Mouse (Mus musculus) heart, adult 2 months (tissue): Measurements from ENCODE around the gene Cdh10. TPM values are rescaled to one million over a fixed set of nuclear protein-coding genes. Genes with fewer than 3 reads are reported as not detected.

Source experiments
- DNase-seq, 2 experiments: peaks; one replicate each; pipeline ENCODE4 v3.0.0; 2021
- H3K27ac ChIP-seq: fragments of 200-600 bp; 2 replicates; pipeline ENCODE4 v1.8.1; 2022
- H3K27me3 ChIP-seq: fragments of 200-500 bp; 2 replicates; pipeline ENCODE4 v1.6.1; 2012; ENCODE audit warnings: mild to moderate bottlenecking, low read length, inconsistent platforms, mixed read lengths; ENCODE audit not compliant: control insufficient read depth, insufficient read depth
- H3K36me3 ChIP-seq: fragments of 200-500 bp; 2 replicates; pipeline ENCODE4 v1.6.1; 2012; ENCODE audit warnings: low read length, inconsistent platforms; ENCODE audit not compliant: control insufficient read depth, insufficient read depth
- H3K4me1 ChIP-seq: fragments of 200-500 bp; 2 replicates; pipeline ENCODE4 v1.6.1; 2011; ENCODE audit warnings: low read length; ENCODE audit not compliant: control insufficient read depth, insufficient read depth
- H3K4me3 ChIP-seq: fragments of 200-600 bp; 2 replicates; pipeline ENCODE4 v1.8.1; 2022
- H3K79me2 ChIP-seq: fragments of 200-500 bp; replicated peaks from 2 replicates; pipeline ENCODE4 v1.6.1; 2012; ENCODE audit warnings: mild to moderate bottlenecking, inconsistent platforms, low read length, moderate library complexity, mixed read lengths; ENCODE audit not compliant: control insufficient read depth, insufficient read depth
- H3K9ac ChIP-seq: fragments of 200-500 bp; 2 replicates; pipeline ENCODE4 v1.6.1; 2012; ENCODE audit warnings: low read depth, mild to moderate bottlenecking, control low read depth, inconsistent platforms, low read length, mixed read lengths
- CTCF ChIP-seq: fragments of 200-600 bp; IDR thresholded peaks from 2 replicates; pipeline ENCODE4 v1.8.1; 2022; ENCODE audit warnings: antibody characterized with exemption, mild to moderate bottlenecking, moderate library complexity
- EP300 ChIP-seq: fragments of 200-500 bp; IDR thresholded peaks from 2 replicates; pipeline ENCODE4 v1.6.1; 2011; ENCODE audit warnings: low read depth, low read length, control low read depth; ENCODE audit not compliant: insufficient read depth
- POLR2A ChIP-seq: fragments of 200-500 bp; IDR thresholded peaks from 2 replicates; pipeline ENCODE4 v1.6.1; 2011; ENCODE audit warnings: mild to moderate bottlenecking, low read depth, low read length, control low read depth; ENCODE audit not compliant: insufficient read depth
- WGBS: fragments of 180-500 bp; shearing (Covaris S2); methylation state at CpG from one replicate; pipeline ENCODE4 v1.1.7; 2018; 5-methylcytosine and 5-hydroxymethylcytosine counted together
- intact Hi-C: fragments of 180-260 bp; cut with DNase I; formaldehyde crosslinking; loops from one replicate; pipeline ENCODE4 v1.15.1; 2025
- polyA plus RNA-seq: library from polyadenylated mRNA; depleted of rRNA; stranded (reverse); fragments of >200 nt; gene quantifications from 2 replicates; pipeline ENCODE4 v1.2.3, GENCODE M21; 2012
- total RNA-seq, 2 experiments: library from RNA; stranded (reverse); gene quantifications; 2 replicates each; pipeline ENCODE4 v1.2.3; 2021

Gene Cdh10
- total and polyA plus RNA-seq, 3 experiments = 0.10 TPM; not detected in 2

- DNase-seq = no peak
- intact Hi-C loops = no loop called here
Measured at GRCm38 (mm10) chr15:18823420-18823819, 4.7 kb downstream of the Cdh10 start.

GRCm38 (mm10) chr15:18832263-18832662, 13.5 kb downstream of the Cdh10 start:
- no peak overlapping the region for H3K4me3 ChIP-seq
- H3K9ac ChIP-seq = no peak overlapping the region
- intact Hi-C loops = no loop called here
- H3K36me3 ChIP-seq = no peaks in the 10 kb centered on the region
- H3K27me3 ChIP-seq = no peaks in the 10 kb centered on the region
- no peak for DNase-seq
- WGBS = 13% methylated on average over 4 of the region's 4 CpGs
- TF ChIP-seq CTCF (peak; percentile 72), EP300 (no peak)
- no peaks in the 10 kb centered on the region for H3K4me1 ChIP-seq
- H3K27ac ChIP-seq = no peak overlapping the region
- no peaks in the 10 kb centered on the region for H3K79me2 ChIP-seq

More at GRCm38 (mm10) chr15:18823420-18823819, 4.7 kb downstream of the Cdh10 start:
- Histone ChIP-seq H3K36me3 (no peaks in the 10 kb centered on the region), H3K27me3 (no peaks in the 10 kb centered on the region), H3K4me1 (no peaks in the 10 kb centered on the region), H3K9ac (no peak overlapping the region), H3K4me3 (no peak overlapping the region), H3K79me2 (no peaks in the 10 kb centered on the region), H3K27ac (no peak overlapping the region)
- TF ChIP-seq CTCF = no peak
- no peak for TF ChIP-seq EP300
- WGBS = 70% methylated on average over 2 of the region's 2 CpGs

GRCm38 (mm10) chr15:18841769-18842168, 23.0 kb downstream of the Cdh10 start:
- H3K9ac ChIP-seq = no peak overlapping the region
- TF ChIP-seq CTCF (no peak), POLR2A (no peak), EP300 (no peak)
- intact Hi-C loops = no loop called here
- WGBS = 68% methylated on average over 2 of the region's 2 CpGs
- H3K4me1 ChIP-seq = no peaks in the 10 kb centered on the region
- no peaks in the 10 kb centered on the region for H3K79me2 ChIP-seq
- no peak overlapping the region for H3K4me3 ChIP-seq
- no peak overlapping the region for H3K27ac ChIP-seq
- no peaks in the 10 kb centered on the region for H3K27me3 ChIP-seq
- H3K36me3 ChIP-seq = no peaks in the 10 kb centered on the region
- DNase-seq = no peak

GRCm38 (mm10) chr15:18844807-18845206, 26.1 kb downstream of the Cdh10 start:
- TF ChIP-seq CTCF (no peak), EP300 (no peak), POLR2A (no peak)
- Histone ChIP-seq H3K4me3 (no peak overlapping the region), H3K79me2 (no peaks in the 10 kb centered on the region), H3K9ac (no peak overlapping the region), H3K4me1 (no peaks in the 10 kb centered on the region), H3K27ac (no peak overlapping the region), H3K36me3 (no peaks in the 10 kb centered on the region), H3K27me3 (no peaks in the 10 kb centered on the region)
- DNase-seq = no peak
- intact Hi-C loops = no loop called here
- 46% methylated on average over 5 of the region's 5 CpGs for WGBS

- TF ChIP-seq CTCF = no peak
- TF ChIP-seq POLR2A = no peak
- Histone ChIP-seq H3K4me1 (no peaks in the 10 kb centered on the region), H3K36me3 (no peaks in the 10 kb centered on the region), H3K27ac (no peak overlapping the region), H3K27me3 (no peaks in the 10 kb centered on the region), H3K4me3 (no peak overlapping the region), H3K79me2 (no peaks in the 10 kb centered on the region), H3K9ac (no peak overlapping the region)
- no peak for DNase-seq
- 70% methylated on average over 2 of the region's 2 CpGs for WGBS
- intact Hi-C loops = no loop called here
Measured at GRCm38 (mm10) chr15:18850497-18850896, 31.8 kb downstream of the Cdh10 start.

- no peaks in the 10 kb centered on the region for H3K79me2 ChIP-seq
- 42% methylated on average over 2 of the region's 2 CpGs for WGBS
- no peak overlapping the region for H3K4me3 ChIP-seq
- H3K27me3 ChIP-seq = no peaks in the 10 kb centered on the region
- intact Hi-C loops = no loop called here
- H3K9ac ChIP-seq = no peak overlapping the region
- H3K4me1 ChIP-seq = no peaks in the 10 kb centered on the region
- H3K36me3 ChIP-seq = no peaks in the 10 kb centered on the region
- no peak for TF ChIP-seq CTCF
- TF ChIP-seq EP300 = no peak
- no peak for TF ChIP-seq POLR2A
- H3K27ac ChIP-seq = no peak overlapping the region
- no peak for DNase-seq
Measured at GRCm38 (mm10) chr15:18858135-18858534, 39.4 kb downstream of the Cdh10 start.
